Mouse (Mus musculus): ENCODE measurements at regions not wholly inside any gene's neighbourhood (a gene's known extent, or its start where the extent isn't known, plus 50 kb on each side); places are given as distances from the start of the nearest gene placed in this dataset.

GRCm38 (mm10) chr2:144895254-144895653 lies 71.8 kb downstream of the Scp2d1 start:
- Histone ChIP-seq H3K4me1 (ENCODE audit: control insufficient read depth, insufficient read depth, low read length) (no peaks in the 10 kb centered on the region), H3K27me3 (replicated peaks; ENCODE audit: control insufficient read depth, insufficient read depth, low read length) (no peaks in the 10 kb centered on the region), H3K4me3 (ENCODE audit: insufficient read depth, low read depth, low read length) (no peak overlapping the region), H3K27ac (ENCODE audit: insufficient read depth, low read depth, low read length) (no peak overlapping the region), H3K36me3 (ENCODE audit: control insufficient read depth, insufficient read depth, low read length) (no peaks in the 10 kb centered on the region)
- WGBS: 65% methylated on average over 4 of the region's 4 CpGs
- DNase-seq: no peak
- TF ChIP-seq POLR2A (IDR thresholded peaks at IDR 0.05; ENCODE audit: low read depth, low read length): no peak
- TF ChIP-seq CTCF (conservative IDR thresholded peaks at IDR 0.05; ENCODE audit: insufficient read depth, insufficient read length, low read depth, low read length): no peak

- H3K4me3 ChIP-seq (ENCODE audit: insufficient read depth, low read depth, low read length): no peak overlapping the region
- no peak for DNase-seq
- no peak overlapping the region for H3K27ac ChIP-seq (ENCODE audit: insufficient read depth, low read depth, low read length)
- 88% methylated on average over 2 of the region's 2 CpGs for WGBS
- H3K27me3 ChIP-seq (replicated peaks; ENCODE audit: control insufficient read depth, insufficient read depth, low read length): no peaks in the 10 kb centered on the region
- no peaks in the 10 kb centered on the region for H3K36me3 ChIP-seq (ENCODE audit: control insufficient read depth, insufficient read depth, low read length)
- no peaks in the 10 kb centered on the region for H3K4me1 ChIP-seq (ENCODE audit: control insufficient read depth, insufficient read depth, low read length)
- TF ChIP-seq POLR2A (IDR thresholded peaks at IDR 0.05; ENCODE audit: low read depth, low read length) (no peak), CTCF (conservative IDR thresholded peaks at IDR 0.05; ENCODE audit: insufficient read depth, insufficient read length, low read depth, low read length) (no peak)
Measured at GRCm38 (mm10) chr2:144896430-144896829, 73.0 kb downstream of the Scp2d1 start.

GRCm38 (mm10) chr2:144906786-144907185 lies 83.3 kb downstream of the Scp2d1 start:
- 41% methylated on average over 6 of the region's 6 CpGs for WGBS

GRCm38 (mm10) chr2:144945840-144946239 lies 122.4 kb downstream of the Scp2d1 start:
- no peaks in the 10 kb centered on the region for H3K4me1 ChIP-seq (ENCODE audit: control insufficient read depth, insufficient read depth, low read length)
- 91% methylated on average over 3 of the region's 3 CpGs for WGBS
- no peaks in the 10 kb centered on the region for H3K36me3 ChIP-seq (ENCODE audit: control insufficient read depth, insufficient read depth, low read length)
- no peak overlapping the region for H3K4me3 ChIP-seq (ENCODE audit: insufficient read depth, low read depth, low read length)
- no peak for DNase-seq
- H3K27ac ChIP-seq (ENCODE audit: insufficient read depth, low read depth, low read length): no peak overlapping the region
- no peak for TF ChIP-seq POLR2A (IDR thresholded peaks at IDR 0.05; ENCODE audit: low read depth, low read length)
- no peak for TF ChIP-seq CTCF (conservative IDR thresholded peaks at IDR 0.05; ENCODE audit: insufficient read depth, insufficient read length, low read depth, low read length)
- H3K27me3 ChIP-seq (replicated peaks; ENCODE audit: control insufficient read depth, insufficient read depth, low read length): no peaks in the 10 kb centered on the region

More at GRCm38 (mm10) chr2:144906786-144907185, 83.3 kb downstream of the Scp2d1 start:
- Histone ChIP-seq H3K4me3 (ENCODE audit: insufficient read depth, low read depth, low read length) (no peak overlapping the region), H3K27me3 (replicated peaks; ENCODE audit: control insufficient read depth, insufficient read depth, low read length) (no peaks in the 10 kb centered on the region; the same call in 1 of the 2 replicates), H3K27ac (ENCODE audit: insufficient read depth, low read depth, low read length) (no peak overlapping the region), H3K4me1 (ENCODE audit: control insufficient read depth, insufficient read depth, low read length) (no peaks in the 10 kb centered on the region), H3K36me3 (ENCODE audit: control insufficient read depth, insufficient read depth, low read length) (no peaks in the 10 kb centered on the region)
- no peak for DNase-seq
- TF ChIP-seq POLR2A (IDR thresholded peaks at IDR 0.05; ENCODE audit: low read depth, low read length): no peak
- TF ChIP-seq CTCF (conservative IDR thresholded peaks at IDR 0.05; ENCODE audit: insufficient read depth, insufficient read length, low read depth, low read length): no peak

- no peak overlapping the region for H3K4me3 ChIP-seq (ENCODE audit: insufficient read depth, low read depth, low read length)
- no peak for DNase-seq
- H3K4me1 ChIP-seq (ENCODE audit: control insufficient read depth, insufficient read depth, low read length): no peaks in the 10 kb centered on the region
- H3K27ac ChIP-seq (ENCODE audit: insufficient read depth, low read depth, low read length): no peak overlapping the region
- H3K36me3 ChIP-seq (ENCODE audit: control insufficient read depth, insufficient read depth, low read length): no peaks in the 10 kb centered on the region
- 96% methylated on average over 1 of the region's 1 CpGs for WGBS
- no peaks in the 10 kb centered on the region for H3K27me3 ChIP-seq (replicated peaks; ENCODE audit: control insufficient read depth, insufficient read depth, low read length)
- TF ChIP-seq CTCF (conservative IDR thresholded peaks at IDR 0.05; ENCODE audit: insufficient read depth, insufficient read length, low read depth, low read length) (no peak), POLR2A (IDR thresholded peaks at IDR 0.05; ENCODE audit: low read depth, low read length) (no peak)
Measured at GRCm38 (mm10) chr2:144946468-144946867, 123.0 kb downstream of the Scp2d1 start.

- TF ChIP-seq CTCF (conservative IDR thresholded peaks at IDR 0.05; ENCODE audit: insufficient read depth, insufficient read length, low read depth, low read length): no peak
- no peak for TF ChIP-seq POLR2A (IDR thresholded peaks at IDR 0.05; ENCODE audit: low read depth, low read length)
- DNase-seq: peak; percentile 2
- H3K4me1 ChIP-seq (ENCODE audit: control insufficient read depth, insufficient read depth, low read length): no peaks in the 10 kb centered on the region
- H3K36me3 ChIP-seq (ENCODE audit: control insufficient read depth, insufficient read depth, low read length): no peaks in the 10 kb centered on the region
- H3K27me3 ChIP-seq (replicated peaks; ENCODE audit: control insufficient read depth, insufficient read depth, low read length): no peaks in the 10 kb centered on the region
- no peak overlapping the region for H3K4me3 ChIP-seq (ENCODE audit: insufficient read depth, low read depth, low read length)
- WGBS: 19% methylated on average over 2 of the region's 2 CpGs
- no peak overlapping the region for H3K27ac ChIP-seq (ENCODE audit: insufficient read depth, low read depth, low read length)
Measured at GRCm38 (mm10) chr2:144949232-144949631, 125.8 kb downstream of the Scp2d1 start.
